Mouse (Mus musculus): ENCODE measurements around the gene Foxa1. TPM values are rescaled to one million over a fixed set of nuclear protein-coding genes. Genes with fewer than 3 reads are reported as not detected.
A peak's percentile ranks its signal among the peaks of the same experiment; 100 is the strongest.

Gene Foxa1
- polyA plus RNA-seq (2014; fragmentation: Nextera tagmentation; extraction: Ambion mirVana), result 1.2 and 2.1 TPM in 2 replicates

DNA sequence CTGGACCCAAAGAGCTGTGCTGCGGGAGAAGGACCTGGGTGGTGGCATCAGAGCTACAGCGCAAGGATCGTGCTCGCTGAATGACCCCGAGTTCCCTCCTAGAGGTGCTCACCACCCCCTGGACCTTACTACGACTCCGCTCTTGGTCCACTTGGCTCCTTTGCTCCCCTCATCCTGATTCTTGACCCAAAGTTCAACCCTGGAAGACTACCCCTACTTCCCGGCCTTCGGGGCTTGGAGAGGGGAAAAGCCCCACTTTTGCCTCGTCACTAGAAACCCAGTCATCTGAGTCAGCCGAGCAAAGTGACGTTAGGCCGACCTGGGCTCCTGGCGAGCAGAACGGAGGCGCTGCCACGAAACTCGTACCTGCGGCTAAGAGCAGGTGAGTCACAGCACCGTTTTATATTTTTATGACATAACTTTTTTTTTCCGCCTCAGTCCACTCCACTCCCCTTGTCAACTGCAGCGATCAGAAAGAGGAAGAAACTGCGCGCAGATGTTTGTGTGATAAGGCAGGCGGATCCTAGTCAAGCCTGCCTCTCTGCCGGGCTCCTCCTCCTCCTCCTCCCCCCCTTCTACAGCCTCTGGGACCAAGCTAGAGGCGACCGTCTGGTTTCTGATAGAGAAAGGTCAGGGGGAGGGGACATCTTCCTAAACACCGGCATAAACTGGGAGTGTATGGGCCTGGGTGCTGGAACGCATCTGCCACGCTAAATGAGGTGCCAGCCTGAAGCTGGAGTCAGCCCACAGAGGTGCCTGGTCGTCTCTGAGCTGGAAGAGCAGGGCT lies at the start of gene Foxa1:
TSS of gene Foxa1 (minus strand) at position 502 of the 787 bp plus-strand sequence.
- H3K9me3 ChIP-seq (ENCODE audit: control insufficient read depth, low read length), result no peaks in the 10 kb centered on the region
- peak; percentile 38; the same call in 1 of the 2 replicates for ATAC-seq (ENCODE audit: low FRiP score)
- H3K4me1 ChIP-seq (replicated peaks; ENCODE audit: control insufficient read depth, insufficient read depth, low read length), result peaks cover 11% of the 10 kb centered on the region
- peak within 1 kb of the TSS; percentile 66 for H3K4me2 ChIP-seq (replicated peaks; ENCODE audit: low read depth, low read length)
- no peak within 1 kb of the TSS for H3K27ac ChIP-seq (ENCODE audit: low read depth, low read length)
- 1% methylated on average over 32 of the region's 32 CpGs for WGBS
- peak; percentile 61 for DNase-seq (ENCODE audit: low spot score)
- H3K4me3 ChIP-seq (ENCODE audit: low read depth, low read length), result peak within 1 kb of the TSS; percentile 36
- peaks cover 94% of the 10 kb centered on the region for H3K27me3 ChIP-seq (ENCODE audit: control insufficient read depth, insufficient read depth, low read length)
- peak within 1 kb of the TSS; percentile 33; the same call in 1 of the 2 replicates for H3K9ac ChIP-seq (ENCODE audit: low read depth, low read length)
- no peaks in the 10 kb centered on the region for H3K36me3 ChIP-seq (ENCODE audit: control insufficient read depth, insufficient read depth, low read length)

DNA sequence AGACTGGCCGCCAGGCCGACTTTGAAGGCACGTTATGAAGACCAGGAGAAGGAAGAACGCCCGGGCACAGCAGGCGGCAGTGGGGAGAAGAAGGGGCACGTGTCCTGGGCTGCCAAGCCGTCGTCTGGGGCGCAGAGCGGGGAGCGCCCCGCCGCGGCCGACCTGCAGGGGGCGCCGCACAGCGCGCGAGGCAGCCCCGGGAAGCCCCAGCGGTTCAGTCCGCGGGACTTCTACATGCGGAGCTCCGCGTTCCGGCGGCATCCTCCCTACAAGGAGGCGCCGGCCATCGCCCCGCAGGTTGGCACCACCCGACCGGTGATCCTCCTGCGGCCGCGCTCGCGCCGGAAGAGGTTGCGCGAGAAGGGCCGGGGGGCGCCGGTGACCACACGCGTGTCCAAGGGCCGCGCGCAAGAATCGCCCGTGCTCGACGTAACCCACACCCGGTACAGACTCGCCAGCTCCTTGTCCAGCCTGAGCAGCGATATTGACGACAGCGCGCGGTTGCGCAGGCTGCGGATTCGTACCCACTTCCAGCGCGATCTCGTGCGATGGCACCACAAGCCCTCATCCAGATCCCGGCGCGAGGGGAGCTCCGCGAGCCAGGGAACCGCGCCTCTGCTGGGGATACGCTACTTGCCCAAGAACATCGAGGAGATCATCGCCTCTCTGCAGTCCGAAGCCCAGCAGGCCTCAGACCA lies 29.4 kb upstream of the Foxa1 start:
- DNase-seq (ENCODE audit: low spot score) (peak; percentile 83), ATAC-seq (ENCODE audit: low FRiP score) (peak; percentile 92)
- Histone ChIP-seq H3K27ac (ENCODE audit: low read depth, low read length) (no peak overlapping the region), H3K36me3 (ENCODE audit: control insufficient read depth, insufficient read depth, low read length) (no peaks in the 10 kb centered on the region), H3K4me2 (replicated peaks; ENCODE audit: low read depth, low read length) (peak overlapping the region; percentile 59), H3K4me3 (ENCODE audit: low read depth, low read length) (peak overlapping the region; percentile 39), H3K9ac (ENCODE audit: low read depth, low read length) (peak overlapping the region; percentile 13), H3K9me3 (ENCODE audit: control insufficient read depth, low read length) (no peaks in the 10 kb centered on the region), H3K4me1 (replicated peaks; ENCODE audit: control insufficient read depth, insufficient read depth, low read length) (no peaks in the 10 kb centered on the region), H3K27me3 (ENCODE audit: control insufficient read depth, insufficient read depth, low read length) (peaks cover 18% of the 10 kb centered on the region)
- 2% methylated on average over 73 of the region's 81 CpGs for WGBS

DNA sequence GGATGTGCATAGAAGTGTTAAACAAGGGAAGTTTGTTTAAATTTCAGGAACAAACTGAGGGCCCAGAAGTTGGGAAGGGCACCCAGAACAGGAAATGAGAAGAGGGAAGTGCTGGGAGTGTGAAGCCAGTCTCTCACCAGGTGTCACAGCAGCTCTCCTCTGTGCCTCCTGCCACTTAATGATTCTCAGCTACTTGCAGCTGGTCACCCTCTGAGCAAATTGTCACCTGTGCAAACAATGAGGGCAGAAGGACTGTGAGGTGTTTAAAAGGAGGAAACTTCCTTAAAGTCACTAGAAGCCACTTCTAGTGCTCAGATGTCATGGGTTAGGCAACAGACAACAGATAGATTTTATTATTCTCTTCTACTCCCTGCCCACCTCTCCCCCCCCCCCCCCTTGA lies 25.7 kb upstream of the Foxa1 start:
- Histone ChIP-seq H3K4me1 (replicated peaks; ENCODE audit: control insufficient read depth, insufficient read depth, low read length) (no peaks in the 10 kb centered on the region), H3K9ac (ENCODE audit: low read depth, low read length) (no peak overlapping the region), H3K9me3 (ENCODE audit: control insufficient read depth, low read length) (no peaks in the 10 kb centered on the region), H3K27me3 (ENCODE audit: control insufficient read depth, insufficient read depth, low read length) (peaks cover 18% of the 10 kb centered on the region), H3K4me3 (ENCODE audit: low read depth, low read length) (no peak overlapping the region), H3K36me3 (ENCODE audit: control insufficient read depth, insufficient read depth, low read length) (no peaks in the 10 kb centered on the region), H3K4me2 (replicated peaks; ENCODE audit: low read depth, low read length) (no peak overlapping the region), H3K27ac (ENCODE audit: low read depth, low read length) (no peak overlapping the region)
- no peak for ATAC-seq (ENCODE audit: low FRiP score)
- DNase-seq (ENCODE audit: low spot score), result no peak

DNA sequence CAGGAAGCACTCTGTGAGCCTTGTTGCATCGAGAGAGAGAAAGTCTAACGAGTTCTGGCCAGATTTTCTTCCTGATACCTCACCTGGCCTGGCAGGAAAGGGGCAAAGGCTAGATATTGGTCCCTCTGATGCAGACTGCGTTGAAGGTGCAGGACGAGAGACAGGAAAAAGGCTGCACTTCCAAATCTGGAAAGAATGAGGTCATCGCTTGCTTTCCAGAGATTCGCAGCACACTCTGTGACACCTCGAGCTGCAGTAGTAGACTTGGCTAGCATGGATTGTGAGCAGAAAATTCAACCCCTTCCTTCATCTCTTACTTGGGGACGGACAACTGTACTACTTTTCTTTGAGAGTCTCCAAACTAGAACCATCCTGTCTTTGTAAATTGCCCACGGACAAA lies 25.1 kb upstream of the Foxa1 start:
- no peak overlapping the region for H3K4me2 ChIP-seq (replicated peaks; ENCODE audit: low read depth, low read length)
- H3K27me3 ChIP-seq (ENCODE audit: control insufficient read depth, insufficient read depth, low read length), result peaks cover 18% of the 10 kb centered on the region
- 40% methylated on average over 9 of the region's 9 CpGs for WGBS
- no peaks in the 10 kb centered on the region for H3K9me3 ChIP-seq (ENCODE audit: control insufficient read depth, low read length)
- H3K9ac ChIP-seq (ENCODE audit: low read depth, low read length), result no peak overlapping the region
- ATAC-seq (ENCODE audit: low FRiP score) (no peak), DNase-seq (ENCODE audit: low spot score) (no peak)
- no peak overlapping the region for H3K4me3 ChIP-seq (ENCODE audit: low read depth, low read length)
- H3K4me1 ChIP-seq (replicated peaks; ENCODE audit: control insufficient read depth, insufficient read depth, low read length), result no peaks in the 10 kb centered on the region
- no peak overlapping the region for H3K27ac ChIP-seq (ENCODE audit: low read depth, low read length)
- H3K36me3 ChIP-seq (ENCODE audit: control insufficient read depth, insufficient read depth, low read length), result no peaks in the 10 kb centered on the region

DNA sequence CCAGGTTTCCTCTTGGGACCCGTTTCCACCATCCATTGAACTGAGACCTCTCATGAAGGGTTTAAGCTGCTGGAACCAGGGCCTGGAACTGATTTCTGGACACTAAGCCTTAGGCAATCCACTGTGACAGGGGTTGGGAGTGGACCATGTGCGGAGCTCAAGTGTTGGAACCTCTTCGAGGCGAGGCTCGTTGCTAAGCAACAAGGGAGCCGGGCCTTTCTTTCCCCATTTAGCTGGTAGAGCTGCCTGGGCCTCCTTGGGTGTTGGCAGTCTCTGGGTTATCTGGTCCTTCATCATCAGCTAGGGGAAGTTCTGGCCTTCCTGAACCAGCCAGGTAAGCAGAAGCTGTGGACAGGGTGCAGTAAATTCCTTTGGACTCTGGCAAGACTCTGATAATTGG lies 17.2 kb upstream of the Foxa1 start, which contains the start of gene Ttc6:
TSS of gene Ttc6 (plus strand) at position 205 of the 400 bp plus-strand sequence.
- no peak within 1 kb of the TSS for H3K9ac ChIP-seq (ENCODE audit: low read depth, low read length)
- no peak within 1 kb of the TSS for H3K4me2 ChIP-seq (replicated peaks; ENCODE audit: low read depth, low read length)
- no peaks in the 10 kb centered on the region for H3K4me1 ChIP-seq (replicated peaks; ENCODE audit: control insufficient read depth, insufficient read depth, low read length)
- WGBS, result 78% methylated on average over 6 of the region's 6 CpGs
- ATAC-seq (ENCODE audit: low FRiP score) (no peak), DNase-seq (ENCODE audit: low spot score) (no peak)
- no peaks in the 10 kb centered on the region for H3K27me3 ChIP-seq (ENCODE audit: control insufficient read depth, insufficient read depth, low read length)
- no peaks in the 10 kb centered on the region for H3K9me3 ChIP-seq (ENCODE audit: control insufficient read depth, low read length)
- no peak within 1 kb of the TSS for H3K27ac ChIP-seq (ENCODE audit: low read depth, low read length)
- H3K4me3 ChIP-seq (ENCODE audit: low read depth, low read length), result no peak within 1 kb of the TSS
- H3K36me3 ChIP-seq (ENCODE audit: control insufficient read depth, insufficient read depth, low read length), result no peaks in the 10 kb centered on the region

DNA sequence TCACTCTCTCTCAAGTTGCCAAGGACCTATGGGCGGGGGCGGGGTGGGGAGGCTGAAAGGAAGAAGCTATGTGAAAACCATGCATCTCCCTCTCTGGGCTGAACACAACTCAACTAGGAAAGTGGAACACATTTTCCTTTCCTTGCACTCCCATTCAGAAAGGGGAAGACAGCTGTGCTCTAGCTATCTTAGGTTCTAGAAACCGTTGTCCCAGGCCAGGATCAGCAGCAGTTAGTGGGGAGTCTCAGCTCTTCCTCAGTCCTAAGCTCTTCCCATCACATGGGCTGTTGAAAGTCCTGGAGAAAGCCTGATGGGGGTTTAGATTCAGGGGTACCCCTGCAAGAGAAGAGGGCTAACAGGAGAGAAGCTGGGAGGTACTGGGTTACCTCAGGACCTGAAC lies 7.4 kb upstream of the Foxa1 start:
- H3K4me2 ChIP-seq (replicated peaks; ENCODE audit: low read depth, low read length), result no peak overlapping the region
- H3K36me3 ChIP-seq (ENCODE audit: control insufficient read depth, insufficient read depth, low read length), result no peaks in the 10 kb centered on the region
- H3K27ac ChIP-seq (ENCODE audit: low read depth, low read length), result no peak overlapping the region
- WGBS, result 40% methylated on average over 3 of the region's 3 CpGs
- no peak overlapping the region for H3K9ac ChIP-seq (ENCODE audit: low read depth, low read length)
- no peak for DNase-seq (ENCODE audit: low spot score)
- no peaks in the 10 kb centered on the region for H3K4me1 ChIP-seq (replicated peaks; ENCODE audit: control insufficient read depth, insufficient read depth, low read length)
- H3K9me3 ChIP-seq (ENCODE audit: control insufficient read depth, low read length), result no peaks in the 10 kb centered on the region
- no peak for ATAC-seq (ENCODE audit: low FRiP score)
- peaks cover 61% of the 10 kb centered on the region for H3K27me3 ChIP-seq (ENCODE audit: control insufficient read depth, insufficient read depth, low read length)
- no peak overlapping the region for H3K4me3 ChIP-seq (ENCODE audit: low read depth, low read length)

DNA sequence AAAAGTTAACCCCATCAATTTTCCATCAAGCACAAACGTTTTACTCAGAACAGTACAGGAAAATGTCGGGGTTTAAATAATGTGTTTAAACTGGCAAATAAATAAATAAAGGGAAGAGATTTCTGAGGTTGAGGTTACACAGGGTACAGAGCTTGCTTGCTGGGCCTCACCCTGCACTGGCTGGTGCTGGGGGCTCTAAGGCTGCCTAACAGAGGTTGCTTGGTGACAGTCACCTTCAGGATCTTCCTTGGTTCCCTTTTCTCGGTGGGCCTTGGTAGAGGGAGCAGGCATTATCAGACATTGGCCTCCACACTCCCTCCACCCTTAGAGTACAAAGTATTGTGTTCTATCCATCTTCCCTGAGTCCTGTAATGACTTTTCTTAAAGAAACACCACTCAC lies 5.6 kb upstream of the Foxa1 start:
- no peaks in the 10 kb centered on the region for H3K4me1 ChIP-seq (replicated peaks; ENCODE audit: control insufficient read depth, insufficient read depth, low read length)

DNA sequence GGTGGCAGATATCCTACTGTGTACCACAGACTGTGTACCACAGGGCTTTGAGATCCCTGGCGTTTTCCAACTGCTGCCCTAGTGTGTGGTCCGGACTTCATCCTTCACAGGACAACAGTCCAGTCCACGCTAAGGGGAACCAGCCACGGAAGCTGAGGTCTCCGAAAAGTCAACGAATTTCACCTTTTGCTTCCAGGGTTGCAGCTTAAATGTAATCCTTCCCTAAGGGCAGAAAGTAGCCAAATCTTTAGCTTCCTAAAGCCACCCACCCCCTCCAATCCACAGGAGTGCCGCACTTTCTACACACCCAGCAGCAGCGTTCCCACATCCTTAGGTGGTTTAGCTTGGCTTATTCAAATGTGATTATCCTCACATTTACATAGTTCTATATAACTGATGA lies 4.2 kb upstream of the Foxa1 start:
- Histone ChIP-seq H3K27me3 (ENCODE audit: control insufficient read depth, insufficient read depth, low read length) (peaks cover 92% of the 10 kb centered on the region), H3K36me3 (ENCODE audit: control insufficient read depth, insufficient read depth, low read length) (no peaks in the 10 kb centered on the region), H3K4me3 (ENCODE audit: low read depth, low read length) (no peak overlapping the region), H3K4me2 (replicated peaks; ENCODE audit: low read depth, low read length) (no peak overlapping the region), H3K27ac (ENCODE audit: low read depth, low read length) (no peak overlapping the region), H3K4me1 (replicated peaks; ENCODE audit: control insufficient read depth, insufficient read depth, low read length) (peaks cover 3% of the 10 kb centered on the region; the same call in 1 of the 2 replicates), H3K9ac (ENCODE audit: low read depth, low read length) (no peak overlapping the region), H3K9me3 (ENCODE audit: control insufficient read depth, low read length) (no peaks in the 10 kb centered on the region)
- WGBS, result 1% methylated on average over 8 of the region's 8 CpGs
- DNase-seq (ENCODE audit: low spot score) (peak; percentile 45), ATAC-seq (ENCODE audit: low FRiP score) (no peak)

More for the DNA sequence above, 5.6 kb upstream of the Foxa1 start:
- ATAC-seq (ENCODE audit: low FRiP score) (no peak), DNase-seq (ENCODE audit: low spot score) (no peak)
- H3K9ac ChIP-seq (ENCODE audit: low read depth, low read length), result no peak overlapping the region
- no peak overlapping the region for H3K4me3 ChIP-seq (ENCODE audit: low read depth, low read length)
- H3K36me3 ChIP-seq (ENCODE audit: control insufficient read depth, insufficient read depth, low read length), result no peaks in the 10 kb centered on the region
- no peak overlapping the region for H3K4me2 ChIP-seq (replicated peaks; ENCODE audit: low read depth, low read length)
- no peaks in the 10 kb centered on the region for H3K9me3 ChIP-seq (ENCODE audit: control insufficient read depth, low read length)
- no peak overlapping the region for H3K27ac ChIP-seq (ENCODE audit: low read depth, low read length)
- peaks cover 78% of the 10 kb centered on the region for H3K27me3 ChIP-seq (ENCODE audit: control insufficient read depth, insufficient read depth, low read length)
- 7% methylated on average over 3 of the region's 3 CpGs for WGBS

Measured in hindbrain, embryonic 11.5 days (tissue).